Mouse (Mus musculus): ENCODE data around the gene Grem1.

Gene Grem1

DNA sequence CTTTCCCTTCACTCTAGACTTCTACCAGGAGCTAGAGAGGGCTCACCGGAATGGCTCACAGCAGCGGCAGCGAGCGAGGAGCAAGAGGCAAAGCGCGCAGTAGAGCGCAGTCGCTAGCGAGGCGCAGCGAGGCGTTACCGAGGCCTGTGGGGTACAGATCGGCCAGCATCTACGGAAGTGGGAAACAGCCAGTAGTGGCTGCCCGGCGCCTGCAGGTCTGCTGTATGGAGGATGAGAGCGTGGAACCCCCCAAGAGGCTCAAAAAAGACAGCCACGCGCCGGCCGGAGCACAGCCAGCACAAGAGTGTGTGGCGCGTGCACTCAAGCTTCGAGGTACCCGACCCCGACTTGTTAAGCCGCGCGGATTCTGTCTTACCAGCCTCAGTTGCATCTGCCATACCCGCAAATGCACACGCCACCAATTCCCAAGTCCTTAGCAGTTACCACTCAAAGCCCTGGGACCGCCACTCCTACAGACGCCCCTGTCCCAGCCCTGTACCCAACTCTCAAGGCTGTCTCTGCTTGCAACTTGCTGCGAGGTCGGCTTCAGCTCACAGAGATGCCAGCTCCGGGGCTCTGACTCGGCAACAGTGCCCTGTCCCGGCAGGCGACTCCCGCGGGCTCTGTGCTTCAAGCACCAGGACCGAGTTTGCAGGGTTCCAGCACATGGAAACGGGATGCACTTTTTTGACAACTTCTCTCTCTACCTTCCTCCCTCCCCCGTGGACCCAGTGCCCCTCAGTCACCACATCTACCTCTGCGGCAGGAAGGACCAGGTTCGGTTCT, 728 bp downstream of the Grem1 start:
- DNase-seq (ENCODE audit: low read depth), result no peak

DNA sequence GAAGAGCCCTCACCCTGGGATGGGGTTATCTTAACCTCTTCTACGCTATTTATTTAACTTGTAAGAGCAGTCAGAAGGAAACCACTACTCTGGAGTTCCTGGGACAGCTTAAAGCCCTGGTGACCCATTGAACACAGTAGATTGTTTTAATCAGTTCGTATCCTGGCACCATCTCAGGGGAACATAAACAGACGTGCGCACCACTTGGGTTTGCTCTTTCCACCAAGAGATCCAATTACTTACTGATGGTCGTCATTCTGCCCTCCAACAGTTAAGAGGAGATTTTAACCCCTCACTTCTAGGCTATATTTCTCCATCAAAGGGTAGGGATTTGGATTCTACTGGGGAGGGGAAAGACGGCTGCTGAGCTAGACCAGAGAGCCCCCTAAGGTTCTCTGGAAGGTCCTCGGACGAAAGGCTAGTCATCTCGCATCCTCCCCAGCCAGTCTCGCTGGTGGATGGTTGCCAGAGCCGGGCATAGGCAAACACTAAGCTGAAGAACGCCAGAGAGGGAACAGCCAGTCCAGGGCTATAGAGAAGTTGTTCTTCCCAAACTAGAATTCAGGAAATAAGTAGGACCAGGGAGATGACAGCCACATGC, 1.4 kb downstream of the Grem1 start:
- no peak for DNase-seq (ENCODE audit: low read depth)

DNA sequence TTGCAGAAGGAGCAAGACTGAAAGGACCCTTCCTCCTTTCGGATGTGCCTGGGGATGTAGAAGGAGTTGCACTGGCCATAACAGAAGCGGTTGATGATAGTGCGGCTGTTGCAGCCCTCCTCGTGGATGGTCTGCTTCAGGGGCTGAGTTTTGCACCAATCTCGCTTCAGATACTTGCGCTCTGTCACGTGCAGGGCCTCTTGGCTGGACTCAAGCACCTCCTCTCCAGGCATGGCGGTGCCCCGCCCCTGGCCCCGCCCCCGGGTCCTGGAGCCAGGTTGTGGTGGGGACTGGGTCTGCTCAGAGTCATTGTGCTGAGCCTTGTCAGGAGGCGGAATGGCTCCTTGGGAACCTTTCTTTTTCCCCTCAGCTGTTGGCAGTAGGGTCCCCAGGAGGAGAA, 8.7 kb downstream of the Grem1 start:
- no peak for DNase-seq (ENCODE audit: low read depth)

DNA sequence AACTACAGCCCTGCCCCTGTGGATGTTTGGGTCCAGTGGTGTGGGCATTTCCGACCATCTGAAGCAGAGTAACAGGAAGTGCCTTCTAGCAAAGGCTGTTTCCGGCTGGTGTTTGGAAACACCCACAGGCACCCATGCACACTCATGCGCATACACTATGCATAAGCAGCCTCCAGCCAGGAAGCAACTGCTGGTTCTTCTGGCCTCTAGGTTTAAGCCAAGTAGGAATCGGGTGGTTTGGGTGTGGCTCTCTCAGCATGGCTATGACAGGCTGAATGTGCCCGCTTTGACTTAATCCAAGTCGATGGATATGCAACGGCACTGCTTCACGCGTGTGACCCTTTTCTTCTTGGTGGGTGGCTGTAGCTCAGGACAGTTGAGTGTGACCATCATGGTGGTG, 9.1 kb downstream of the Grem1 start:
- DNase-seq (ENCODE audit: low read depth), result no peak

DNA sequence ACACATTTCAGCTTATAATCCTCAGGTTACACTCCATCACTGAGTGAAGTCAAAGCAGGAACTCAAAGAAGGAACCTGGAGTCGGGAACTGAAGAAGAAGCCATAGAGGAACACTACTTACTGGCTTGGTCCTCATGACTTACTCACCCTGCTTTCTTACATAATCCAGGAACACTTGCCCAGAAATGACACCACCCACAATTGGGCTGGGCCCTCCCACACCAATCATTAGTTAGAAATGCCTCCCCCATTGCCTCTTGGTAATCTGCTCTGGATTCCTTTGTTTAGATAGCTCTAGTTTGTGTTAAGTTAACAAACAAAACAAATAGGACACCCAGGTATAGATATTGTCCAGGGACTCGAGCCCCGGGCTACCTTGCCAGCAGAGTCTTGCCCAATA, 29.9 kb downstream of the Grem1 start:
- peak; percentile 6 for DNase-seq (ENCODE audit: low read depth)

DNA sequence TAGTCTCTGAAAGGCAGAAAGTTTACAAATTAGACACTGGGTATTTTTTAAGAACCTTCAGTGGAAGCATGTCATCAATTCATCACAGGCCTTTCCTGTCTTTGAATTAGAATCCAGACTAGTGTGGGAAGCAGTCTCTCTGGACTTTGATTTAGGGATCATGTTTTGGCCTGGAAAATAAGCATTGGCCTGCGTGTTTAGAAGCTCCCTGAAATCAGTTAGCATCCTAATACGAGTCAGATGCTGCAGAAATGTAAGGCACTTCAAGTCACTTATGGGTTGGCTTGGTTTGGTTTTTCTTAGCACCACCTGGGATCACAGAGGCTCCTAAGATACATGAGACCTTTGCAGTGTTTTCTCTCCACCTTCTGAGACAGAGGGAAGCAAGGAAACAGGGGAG, 43.6 kb downstream of the Grem1 start:
- no peak for DNase-seq (ENCODE audit: low read depth)

- DNase-seq (ENCODE audit: low read depth), result peak; percentile 54
Observed at GRCm38 (mm10) chr2:113713406-113713805, 45.0 kb downstream of the Grem1 start.

DNA sequence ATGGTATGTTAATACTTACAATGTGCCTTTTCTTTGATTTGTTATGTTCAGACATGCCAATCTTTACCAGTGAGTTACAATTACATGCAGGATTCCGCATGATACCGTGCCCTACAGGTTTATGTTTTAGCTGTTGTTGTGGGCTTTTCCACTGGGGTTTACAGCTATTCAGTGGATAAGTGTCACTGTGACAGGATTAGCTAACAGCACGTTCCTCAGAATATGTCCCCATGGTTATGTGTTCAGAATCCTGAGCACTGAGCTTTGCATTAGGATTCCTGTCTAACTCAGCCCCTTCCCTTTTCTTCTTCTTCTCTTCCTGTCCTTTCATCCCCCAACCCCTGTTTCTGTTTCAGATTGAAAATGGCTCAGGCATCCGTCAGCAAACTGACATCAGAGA, 50.9 kb downstream of the Grem1 start:
- DNase-seq (ENCODE audit: low read depth), result no peak

- no peak for DNase-seq (ENCODE audit: low read depth)
Observed at GRCm38 (mm10) chr2:113701507-113701906, 56.9 kb downstream of the Grem1 start.

GRCm38 (mm10) chr2:113696647-113697046, 61.8 kb downstream of the Grem1 start:
- DNase-seq (ENCODE audit: low read depth), result no peak

- DNase-seq (ENCODE audit: low read depth), result no peak
Observed at GRCm38 (mm10) chr2:113696222-113696621, 62.2 kb downstream of the Grem1 start.
